Mouse (Mus musculus) heart, postnatal 10 days (tissue): ENCODE data around the gene Olfr1293-ps. TPM values are rescaled to one million over a fixed set of nuclear protein-coding genes. Genes with fewer than 3 reads are reported as not detected.

Experiments used
- DNase-seq, 2 experiments: peaks; one replicate each; pipeline ENCODE4 v3.0.0; 2021
- intact Hi-C: fragments of 180-260 bp; cut with DNase I; formaldehyde crosslinking; loops from one replicate; pipeline ENCODE4 v1.15.1; 2025
- total RNA-seq, 2 experiments: library from RNA; stranded (reverse); gene quantifications; 2 replicates each; pipeline ENCODE4 v1.2.3; 2021

Gene Olfr1293-ps
- total RNA-seq, result not detected

DNA sequence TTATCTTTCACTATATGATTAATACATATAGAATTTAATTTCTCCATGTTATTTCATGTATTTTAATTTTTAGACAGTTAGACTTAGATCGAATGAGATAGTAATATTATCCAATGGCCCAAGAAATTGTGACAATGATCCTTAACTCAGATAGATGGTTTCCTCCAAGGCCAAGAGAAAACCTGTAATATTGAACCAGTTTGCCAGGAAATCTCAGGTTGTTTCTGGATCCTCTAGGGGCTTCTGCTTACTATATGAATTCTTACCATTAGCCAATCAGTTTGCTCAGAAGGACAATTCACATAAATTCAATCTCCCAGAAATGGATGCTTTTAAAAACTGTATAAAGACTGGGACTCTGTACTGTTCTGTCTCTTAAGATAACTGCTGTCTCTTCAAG is at the start of gene Olfr1293-ps:
Olfr1293-ps (plus strand) TSS at position 301 of the 400 bp plus-strand sequence.
- intact Hi-C loops, result no loop called here

DNA sequence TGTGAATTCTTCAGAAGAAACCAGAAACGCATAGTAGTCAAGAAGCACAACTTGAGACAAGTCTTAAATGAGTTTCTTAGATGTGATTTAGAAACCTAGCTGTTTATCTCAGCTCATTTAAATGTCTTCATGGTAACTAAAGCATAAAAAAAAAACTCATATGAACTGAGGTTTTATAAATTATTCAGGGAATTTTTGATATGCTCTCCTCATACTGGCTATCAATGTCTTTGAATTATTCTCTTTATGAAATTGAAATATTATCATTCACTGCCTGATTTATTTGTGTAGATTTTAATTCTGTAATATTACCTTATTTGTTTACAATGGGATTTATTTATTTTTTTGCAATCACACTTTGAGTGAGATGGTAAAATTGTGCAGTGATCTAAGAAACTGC is 44.5 kb upstream of the Olfr1293-ps start, which contains the start of gene Olfr1289:
Olfr1289 (plus strand) TSS at position 301 of the 400 bp plus-strand sequence.
- intact Hi-C loops, result no loop called here
- DNase-seq, result no peak

More for the DNA sequence above, at the start of gene Olfr1293-ps:
- no peak for DNase-seq

DNA sequence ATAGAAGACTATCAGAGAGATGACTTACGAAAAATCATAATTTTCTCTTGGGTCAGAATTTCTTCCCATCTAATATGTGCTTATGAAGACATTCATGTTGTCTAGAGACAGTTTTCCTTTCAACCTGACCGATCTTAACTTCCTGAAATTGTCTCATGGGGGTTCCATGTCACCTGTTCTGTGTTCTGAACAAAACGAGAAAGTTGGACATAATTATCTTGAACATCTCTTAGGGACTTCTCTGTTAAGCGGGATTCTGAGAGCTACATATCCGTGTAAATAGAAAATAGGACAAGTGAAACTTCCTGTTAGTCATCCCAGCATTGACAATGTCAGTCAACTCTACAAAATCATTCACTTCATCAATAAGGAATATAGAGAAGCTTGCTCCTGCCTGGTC is 31.3 kb upstream of the Olfr1293-ps start, which contains the start of gene Olfr1290:
Olfr1290 (minus strand) TSS at position 101 of the 400 bp plus-strand sequence.
- intact Hi-C loops, result no loop called here
- DNase-seq, result no peak

DNA sequence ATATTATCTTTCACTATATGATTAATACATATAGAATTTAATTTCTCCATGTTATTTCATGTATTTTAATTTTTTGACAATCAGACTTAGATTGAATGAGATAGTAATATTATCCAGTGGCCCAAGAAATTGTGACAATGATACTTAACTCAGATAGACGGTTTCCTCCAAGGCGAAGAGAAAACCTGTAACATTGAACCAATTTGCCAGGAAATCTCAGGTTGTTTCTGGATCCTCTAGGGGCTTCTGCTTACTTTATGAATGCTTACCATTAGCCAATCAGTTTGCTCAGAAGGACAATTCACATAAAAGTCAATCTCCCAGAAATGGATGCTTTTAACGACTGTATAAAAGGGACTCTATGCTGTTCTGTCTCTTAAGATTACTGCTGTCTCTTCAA is 28.1 kb upstream of the Olfr1293-ps start, which contains the start of gene Olfr1291-ps1:
Olfr1291-ps1 (plus strand) TSS at position 301 of the 400 bp plus-strand sequence.
- DNase-seq, result no peak
- intact Hi-C loops, result no loop called here

DNA sequence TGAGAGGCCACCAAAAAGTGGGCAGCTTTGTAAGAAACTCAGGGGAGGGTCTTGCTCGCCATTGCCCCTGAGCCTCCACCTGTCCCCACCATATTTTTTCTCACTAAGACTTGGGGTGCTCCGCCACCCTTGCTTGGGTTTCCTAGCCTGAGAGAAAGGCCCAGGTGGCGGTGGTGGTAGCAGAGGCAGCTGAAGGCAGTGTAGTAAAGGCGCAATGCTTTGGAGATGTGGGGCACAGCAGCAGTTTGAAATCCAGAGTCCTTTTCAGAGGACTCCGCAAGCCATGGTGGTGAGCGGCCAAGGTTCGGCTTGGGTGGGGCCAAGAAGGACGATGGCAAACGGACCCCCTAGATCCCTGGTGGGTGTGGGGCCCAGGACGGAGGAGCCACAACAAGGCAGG is 7.6 kb upstream of the Olfr1293-ps start:
- intact Hi-C loops, result no loop called here
- DNase-seq, result no peak

DNA sequence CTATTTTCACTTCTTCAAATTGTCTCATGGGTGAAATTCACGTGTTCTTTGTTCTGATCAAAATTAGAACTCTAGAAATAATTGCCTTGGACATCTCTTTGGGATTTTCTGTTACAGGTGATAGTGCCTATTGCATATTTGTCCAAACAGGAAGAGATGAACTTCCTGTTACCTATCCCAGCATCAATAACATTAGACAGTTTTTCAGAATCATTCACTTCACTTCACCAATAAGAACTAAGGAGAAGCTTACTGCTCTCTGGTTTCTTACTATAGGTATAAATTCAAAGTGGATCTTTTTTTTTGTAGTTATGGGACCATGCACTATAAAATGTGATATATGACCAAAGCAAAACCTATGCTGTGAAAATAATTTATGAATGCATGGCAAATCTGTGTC is 15.2 kb downstream of the Olfr1293-ps start, which contains the start of gene Olfr1294:
Olfr1294 (minus strand) TSS at position 101 of the 400 bp plus-strand sequence.
- intact Hi-C loops, result no loop called here
- no peak for DNase-seq

DNA sequence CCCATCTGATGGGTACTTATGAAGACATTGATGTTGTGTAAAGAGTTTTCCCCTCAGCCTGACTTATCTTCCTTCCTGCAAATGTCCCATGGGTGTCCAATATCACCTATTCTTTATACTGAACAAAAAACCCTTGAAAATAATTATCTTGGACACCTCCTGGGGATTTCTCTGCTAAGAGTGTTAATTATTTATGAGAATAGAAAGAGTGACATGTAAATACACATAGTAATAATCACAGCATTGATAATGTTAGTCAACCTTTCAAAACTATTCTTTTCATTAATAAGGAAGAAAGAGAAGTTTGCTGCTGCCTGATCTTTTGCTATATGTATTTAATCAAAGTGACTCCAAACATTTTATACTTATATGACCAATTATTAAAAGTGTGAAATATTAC is 44.6 kb downstream of the Olfr1293-ps start, which contains the start of gene Olfr1295:
Olfr1295 (minus strand) TSS at position 101 of the 400 bp plus-strand sequence.
- intact Hi-C loops, result no loop called here
- DNase-seq, result no peak

Other genes starting within 250 kb of the Olfr1293-ps start
- gene Olfr1278, start 235.1 kb upstream of the Olfr1293-ps start, total RNA-seq, result not detected
- not detected for gene Olfr1279, start 224.6 kb upstream of the Olfr1293-ps start, total RNA-seq
- gene Olfr1280, start 211.2 kb upstream of the Olfr1293-ps start, total RNA-seq, result not detected
- not detected for gene Olfr1281, start 198.7 kb upstream of the Olfr1293-ps start, total RNA-seq
- gene Olfr1282, start 189.1 kb upstream of the Olfr1293-ps start, total RNA-seq, result not detected
- not detected for gene Olfr1283, start 158.4 kb upstream of the Olfr1293-ps start, total RNA-seq
- not detected for gene Olfr1284, start 149.7 kb upstream of the Olfr1293-ps start, total RNA-seq
- not detected for gene Olfr1286, start 102.1 kb upstream of the Olfr1293-ps start, total RNA-seq
- not detected for gene Olfr1287, start 76.1 kb upstream of the Olfr1293-ps start, total RNA-seq
- gene Olfr1288, start 51.1 kb upstream of the Olfr1293-ps start, total RNA-seq, result not detected
- not detected for gene Olfr1289, start 44.4 kb upstream of the Olfr1293-ps start, total RNA-seq
- gene Olfr1290, start 31.4 kb upstream of the Olfr1293-ps start, total RNA-seq, result not detected
- not detected for gene Olfr1291-ps1, start 28.0 kb upstream of the Olfr1293-ps start, total RNA-seq
- gene Olfr1294, start 15.1 kb downstream of the Olfr1293-ps start, total RNA-seq, result not detected
- not detected for gene Olfr1295, start 44.5 kb downstream of the Olfr1293-ps start, total RNA-seq
- not detected for gene Olfr1297, start 101.3 kb downstream of the Olfr1293-ps start, total RNA-seq
- not detected for gene Olfr1298, start 124.0 kb downstream of the Olfr1293-ps start, total RNA-seq
- gene Olfr1299, start 136.2 kb downstream of the Olfr1293-ps start, total RNA-seq, result not detected
- gene Olfr1301, start 225.8 kb downstream of the Olfr1293-ps start, total RNA-seq, result not detected